Mouse (Mus musculus) neural tube, embryonic 12.5 days (tissue): ENCODE results near the gene Hpcal1. TPM values are rescaled to one million over a fixed set of nuclear protein-coding genes. Genes with fewer than 3 reads are reported as not detected.
A peak's percentile ranks its signal among the peaks of the same experiment; 100 is the strongest.
"Not testable (repeated sequence)": the region's sequence is repeated elsewhere in the genome, so short reads cannot be mapped to it uniquely, and the experiment has no call there.

Source experiments
- ATAC-seq: fragments of 200-750 bp; cut with Nextera tagmentation; 2 replicates; pipeline ENCODE4 v1.8.0; 2017; ENCODE audit warnings: low read depth, mild to moderate bottlenecking, moderate TSS enrichment, moderate library complexity; ENCODE audit not compliant: low FRiP score
- H3K27ac ChIP-seq: fragments of 300-500 bp; sonication (generic); 2 replicates; pipeline ENCODE4 v1.5.1; 2016
- H3K27me3 ChIP-seq: fragments of 300-500 bp; sonication (generic); replicated peaks from 2 replicates; pipeline ENCODE4 v1.6.1; 2016; ENCODE audit warnings: mild to moderate bottlenecking
- H3K36me3 ChIP-seq: fragments of 300-500 bp; sonication (generic); 2 replicates; pipeline ENCODE4 v1.6.1; 2016; ENCODE audit warnings: mild to moderate bottlenecking
- H3K4me1 ChIP-seq: fragments of 300-500 bp; sonication (generic); 2 replicates; pipeline ENCODE4 v1.6.1; 2016
- H3K4me2 ChIP-seq: fragments of 300-500 bp; sonication (generic); replicated peaks from 2 replicates; pipeline ENCODE4 v1.6.1; 2016; ENCODE audit warnings: mild to moderate bottlenecking
- H3K4me3 ChIP-seq: fragments of 300-500 bp; sonication (generic); 2 replicates; pipeline ENCODE4 v1.5.1; 2016
- H3K9ac ChIP-seq: fragments of 300-500 bp; sonication (generic); 2 replicates; pipeline ENCODE4 v1.6.1; 2016; ENCODE audit warnings: mild to moderate bottlenecking
- H3K9me3 ChIP-seq: fragments of 300-500 bp; sonication (generic); 2 replicates; pipeline ENCODE4 v1.6.1; 2016; ENCODE audit warnings: mild to moderate bottlenecking
- WGBS: fragments of 180-500 bp; shearing (Covaris S2); methylation state at CpG from one replicate; pipeline ENCODE4 v1.1.7; 2016; 5-methylcytosine and 5-hydroxymethylcytosine counted together
- polyA plus RNA-seq: library from polyadenylated mRNA; unstranded; fragments of >200 nt; fragmentation: Nextera tagmentation; extraction: Ambion mirVana; gene quantifications from 2 replicates; pipeline ENCODE4 v1.2.1, GENCODE M21; 2016

Hpcal1 gene
- polyA plus RNA-seq, 1 experiment from 2014 or later = 38.6 TPM

DNA sequence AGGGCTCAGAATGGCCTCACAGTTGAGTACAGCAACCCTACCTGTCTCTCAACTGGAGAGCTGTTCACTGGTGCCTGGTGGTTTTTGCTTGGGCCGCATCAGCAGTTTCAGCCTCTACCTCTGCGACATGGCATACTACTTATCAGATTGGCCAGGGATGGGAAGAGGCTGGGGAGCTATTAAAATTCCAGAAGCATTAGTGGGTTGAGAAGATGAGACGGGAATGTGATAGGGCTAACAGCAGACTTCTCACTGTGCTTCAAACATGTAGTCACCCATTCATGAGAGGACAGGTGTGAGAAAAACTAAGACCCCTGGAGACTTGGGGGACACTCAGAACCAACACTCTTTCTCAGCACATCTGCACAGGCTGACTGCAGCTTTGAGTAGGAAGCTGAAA is 59.1 kb downstream of the Hpcal1 start:
- 79% methylated on average over 3 of the region's 3 CpGs for WGBS
- Histone ChIP-seq H3K4me1 (peaks cover 23% of the 10 kb centered on the region), H3K9me3 (no peaks in the 10 kb centered on the region), H3K9ac (no peak overlapping the region), H3K4me3 (no peak overlapping the region), H3K27ac (no peak overlapping the region), H3K36me3 (no peaks in the 10 kb centered on the region), H3K27me3 (no peaks in the 10 kb centered on the region), H3K4me2 (no peak overlapping the region)
- no peak for ATAC-seq

DNA sequence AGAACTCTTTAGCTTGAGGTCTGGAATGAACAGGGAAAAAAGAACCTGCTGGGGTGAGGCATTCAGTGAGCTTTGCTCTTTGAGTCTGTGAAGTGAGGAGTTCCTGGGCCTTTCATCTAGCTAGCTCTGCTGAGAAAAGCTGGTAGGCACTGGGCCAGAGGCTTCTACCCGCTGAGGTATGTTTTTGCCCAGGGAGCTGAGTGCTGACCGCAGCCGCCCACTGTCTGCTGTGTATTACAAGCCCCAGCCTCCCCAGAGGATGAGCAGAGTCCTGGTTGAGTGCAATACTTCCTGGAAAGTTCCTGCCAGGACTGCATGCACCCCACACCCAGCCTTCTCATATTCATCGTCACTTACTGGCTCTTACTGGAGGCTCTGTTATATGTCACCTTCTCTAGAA is 59.8 kb downstream of the Hpcal1 start:
- WGBS = 83% methylated on average over 4 of the region's 4 CpGs
- Histone ChIP-seq H3K36me3 (no peaks in the 10 kb centered on the region), H3K4me1 (peaks cover 21% of the 10 kb centered on the region), H3K4me2 (no peak overlapping the region), H3K27ac (no peak overlapping the region), H3K9ac (no peak overlapping the region), H3K27me3 (no peaks in the 10 kb centered on the region), H3K9me3 (no peaks in the 10 kb centered on the region), H3K4me3 (no peak overlapping the region)
- ATAC-seq = no peak

DNA sequence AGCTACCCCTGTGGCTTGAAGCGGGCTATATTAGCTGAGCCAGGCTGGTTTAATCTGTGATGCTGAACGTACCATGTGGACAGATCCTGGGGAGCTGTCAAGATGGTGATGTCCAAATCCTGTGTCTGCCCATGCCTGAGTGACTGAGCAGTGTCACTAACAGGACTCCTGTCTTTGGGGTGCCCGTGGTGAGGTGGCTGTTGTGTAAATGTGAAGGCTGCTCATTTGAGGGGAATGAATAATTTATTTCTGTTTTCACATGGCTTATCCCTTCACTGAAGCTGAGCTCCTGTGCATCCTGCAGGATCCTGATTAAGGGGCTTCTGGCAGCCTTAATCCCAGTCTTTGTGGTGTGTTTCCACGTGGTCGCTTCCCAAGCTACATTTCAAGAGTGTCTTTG is 62.2 kb downstream of the Hpcal1 start:
- no peak overlapping the region for H3K9ac ChIP-seq
- H3K4me1 ChIP-seq = peaks cover under 1% of the 10 kb centered on the region; the same call in 1 of the 2 replicates
- H3K36me3 ChIP-seq = no peaks in the 10 kb centered on the region
- no peaks in the 10 kb centered on the region for H3K9me3 ChIP-seq
- H3K4me3 ChIP-seq = no peak overlapping the region
- 49% methylated on average over 5 of the region's 5 CpGs for WGBS
- H3K4me2 ChIP-seq = no peak overlapping the region
- ATAC-seq = peak; percentile 38; the same call in 1 of the 2 replicates
- H3K27me3 ChIP-seq = no peaks in the 10 kb centered on the region
- H3K27ac ChIP-seq = no peak overlapping the region

DNA sequence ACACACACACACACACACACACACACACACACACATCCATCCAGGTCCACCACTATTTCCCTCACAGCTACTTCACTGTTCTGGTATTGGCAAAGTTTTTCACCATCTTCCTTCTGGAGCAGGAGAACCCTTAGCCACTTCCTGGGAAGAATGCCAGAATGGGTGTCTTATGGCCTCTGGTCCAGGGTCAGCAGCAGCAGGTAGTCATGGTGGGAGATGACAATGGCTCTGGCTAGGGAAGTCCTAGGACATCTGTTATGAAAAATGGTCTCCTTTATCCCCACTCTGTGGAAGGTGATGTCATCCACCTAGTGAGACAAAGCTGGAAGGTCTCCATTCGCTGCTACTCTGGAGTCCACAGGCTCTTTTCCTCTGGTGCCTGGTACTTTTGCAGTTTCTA is 64.1 kb downstream of the Hpcal1 start:
- Histone ChIP-seq H3K27me3 (no peaks in the 10 kb centered on the region), H3K4me3 (no peak overlapping the region), H3K4me1 (no peaks in the 10 kb centered on the region; the same call in 1 of the 2 replicates), H3K27ac (no peak overlapping the region), H3K9me3 (no peaks in the 10 kb centered on the region), H3K9ac (no peak overlapping the region), H3K36me3 (no peaks in the 10 kb centered on the region), H3K4me2 (no peak overlapping the region)
- 87% methylated on average over 1 of the region's 1 CpGs for WGBS
- ATAC-seq = no peak

DNA sequence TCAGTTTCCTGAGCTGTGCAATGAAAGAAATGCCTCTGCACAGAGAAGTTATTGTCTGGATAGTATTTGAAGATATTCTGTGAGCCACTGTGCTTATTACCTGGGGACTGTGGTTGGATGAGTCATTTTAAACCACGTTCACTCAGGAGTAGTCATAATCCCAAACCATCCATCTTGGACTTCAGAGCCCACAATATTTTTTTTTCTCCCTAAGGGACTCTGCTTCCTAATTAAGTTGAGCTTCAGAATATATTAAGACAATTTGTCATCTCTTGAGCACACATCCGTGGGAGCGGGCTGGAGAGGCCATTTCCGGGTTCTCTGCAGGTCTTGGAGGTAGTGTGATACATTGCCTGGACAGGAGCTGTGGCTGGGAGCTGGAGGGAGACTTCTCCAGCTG is 66.2 kb downstream of the Hpcal1 start:
- H3K27me3 ChIP-seq = no peaks in the 10 kb centered on the region
- no peak overlapping the region for H3K4me2 ChIP-seq
- no peaks in the 10 kb centered on the region for H3K9me3 ChIP-seq
- 90% methylated on average over 4 of the region's 4 CpGs for WGBS
- no peaks in the 10 kb centered on the region for H3K36me3 ChIP-seq
- no peaks in the 10 kb centered on the region; the same call in 1 of the 2 replicates for H3K4me1 ChIP-seq
- ATAC-seq = no peak
- H3K4me3 ChIP-seq = no peak overlapping the region
- no peak overlapping the region for H3K9ac ChIP-seq
- H3K27ac ChIP-seq = no peak overlapping the region

DNA sequence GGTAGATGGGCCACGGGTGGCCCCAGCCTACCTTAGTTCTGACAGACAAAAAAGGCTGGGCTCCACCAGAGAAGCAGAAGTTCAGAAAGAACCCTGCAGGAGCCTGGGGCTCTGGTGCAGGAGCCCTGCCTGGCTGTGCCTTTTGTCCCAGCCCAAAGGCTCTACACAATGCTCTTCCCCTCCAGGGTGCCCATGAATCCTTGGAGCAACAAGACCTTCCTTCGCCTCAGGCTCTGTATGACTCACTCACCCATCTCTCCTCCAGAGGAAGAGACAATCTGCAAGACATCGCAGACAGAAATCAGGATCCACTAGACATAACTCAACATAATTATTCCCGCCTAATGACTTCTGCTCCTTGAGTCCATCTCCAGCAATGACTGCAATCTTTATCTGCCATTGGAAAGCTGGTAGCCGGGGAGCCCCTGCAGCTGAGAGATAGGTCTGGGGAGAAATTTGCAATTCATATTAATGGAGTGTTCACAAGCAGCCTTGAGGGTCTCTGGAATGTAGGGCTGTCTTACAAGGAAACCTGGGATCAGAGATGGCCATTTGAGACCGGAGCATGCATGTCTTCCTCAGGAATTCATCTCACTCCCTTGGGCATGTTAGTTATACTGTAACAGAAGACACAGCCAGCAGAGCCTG is 71.8 kb downstream of the Hpcal1 start:
- 62% methylated on average over 6 of the region's 6 CpGs for WGBS
- H3K4me3 ChIP-seq = no peak overlapping the region
- H3K27me3 ChIP-seq = no peaks in the 10 kb centered on the region
- ATAC-seq = no peak
- H3K9ac ChIP-seq = no peak overlapping the region
- H3K4me2 ChIP-seq = no peak overlapping the region
- no peaks in the 10 kb centered on the region for H3K9me3 ChIP-seq
- no peaks in the 10 kb centered on the region; the same call in 1 of the 2 replicates for H3K4me1 ChIP-seq
- no peak overlapping the region for H3K27ac ChIP-seq
- H3K36me3 ChIP-seq = no peaks in the 10 kb centered on the region

DNA sequence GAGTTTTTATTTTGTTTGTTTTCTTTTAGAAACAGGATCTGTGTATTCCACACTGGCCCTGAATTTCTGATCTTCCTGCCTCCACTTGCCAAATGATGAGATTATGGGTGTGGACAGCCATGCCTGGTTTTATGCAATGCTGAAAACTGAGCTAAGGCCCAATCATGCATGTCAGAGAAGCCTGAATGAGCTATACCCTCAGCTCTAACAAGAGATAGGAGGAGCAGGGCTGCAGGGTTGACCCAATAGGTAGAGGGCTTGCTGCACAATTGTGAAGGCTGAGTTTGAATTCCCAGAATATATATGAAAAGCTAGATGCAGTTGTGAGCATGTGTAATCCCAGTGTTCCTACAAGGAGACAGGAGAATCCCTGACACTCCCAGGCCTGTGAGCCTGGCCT is 72.4 kb downstream of the Hpcal1 start:
- Histone ChIP-seq H3K9ac (no peak overlapping the region), H3K4me3 (no peak overlapping the region), H3K36me3 (no peaks in the 10 kb centered on the region), H3K27ac (no peak overlapping the region), H3K9me3 (no peaks in the 10 kb centered on the region), H3K4me1 (no peaks in the 10 kb centered on the region; the same call in 1 of the 2 replicates), H3K27me3 (no peaks in the 10 kb centered on the region), H3K4me2 (no peak overlapping the region)
- ATAC-seq = no peak

DNA sequence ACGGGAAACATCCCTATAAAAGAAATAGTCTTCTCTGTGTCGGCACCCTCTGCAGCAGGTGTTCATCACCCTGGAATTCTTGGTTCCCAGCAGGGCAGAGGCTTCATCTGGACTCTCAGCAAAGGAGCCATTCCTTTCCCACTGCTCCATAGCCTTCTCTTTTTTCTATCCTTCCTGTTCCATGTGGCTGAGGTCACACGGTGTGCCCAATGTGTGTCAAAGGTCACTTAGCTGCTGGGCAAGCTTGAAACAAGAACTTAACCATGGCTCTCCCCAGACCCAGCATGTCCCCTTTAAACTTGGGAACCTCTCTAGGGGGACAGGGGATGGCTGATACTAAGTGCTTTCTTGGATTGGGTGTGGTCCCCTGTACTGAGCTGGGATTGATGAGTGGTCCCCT is 73.3 kb downstream of the Hpcal1 start:
- H3K27ac ChIP-seq = no peak overlapping the region
- H3K4me3 ChIP-seq = no peak overlapping the region
- no peak overlapping the region for H3K4me2 ChIP-seq
- H3K9me3 ChIP-seq = no peaks in the 10 kb centered on the region
- H3K27me3 ChIP-seq = no peaks in the 10 kb centered on the region
- no peak for ATAC-seq
- H3K9ac ChIP-seq = no peak overlapping the region
- no peaks in the 10 kb centered on the region for H3K36me3 ChIP-seq
- H3K4me1 ChIP-seq = no peaks in the 10 kb centered on the region; the same call in 1 of the 2 replicates
- WGBS = 73% methylated on average over 3 of the region's 3 CpGs

DNA sequence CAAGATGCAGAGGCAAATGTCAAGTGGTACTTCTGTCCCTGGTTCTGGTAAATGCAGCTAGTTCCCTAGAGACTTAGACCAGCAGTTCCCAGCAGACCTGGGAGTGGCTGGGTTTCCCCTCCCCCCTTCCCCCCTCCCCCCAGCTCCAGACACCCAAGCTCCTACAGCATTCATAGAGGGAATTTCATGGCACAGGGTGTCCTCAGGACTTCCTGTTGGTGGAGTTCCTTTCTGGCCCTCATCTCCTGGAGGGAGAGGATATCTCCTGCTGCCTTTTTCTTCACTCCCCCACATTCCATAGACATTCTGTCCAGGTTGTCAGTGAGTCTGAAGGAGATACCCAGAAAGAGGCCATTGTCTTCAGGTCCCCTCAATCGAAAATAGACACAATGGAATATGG is 76.9 kb downstream of the Hpcal1 start:
- ATAC-seq, H3K27ac ChIP-seq, H3K36me3 ChIP-seq, H3K9ac ChIP-seq, H3K9me3 ChIP-seq, H3K27me3 ChIP-seq, H3K4me1 ChIP-seq, H3K4me2 ChIP-seq, H3K4me3 ChIP-seq: not testable (repeated sequence)
- WGBS = 70% methylated on average over 1 of the region's 1 CpGs

DNA sequence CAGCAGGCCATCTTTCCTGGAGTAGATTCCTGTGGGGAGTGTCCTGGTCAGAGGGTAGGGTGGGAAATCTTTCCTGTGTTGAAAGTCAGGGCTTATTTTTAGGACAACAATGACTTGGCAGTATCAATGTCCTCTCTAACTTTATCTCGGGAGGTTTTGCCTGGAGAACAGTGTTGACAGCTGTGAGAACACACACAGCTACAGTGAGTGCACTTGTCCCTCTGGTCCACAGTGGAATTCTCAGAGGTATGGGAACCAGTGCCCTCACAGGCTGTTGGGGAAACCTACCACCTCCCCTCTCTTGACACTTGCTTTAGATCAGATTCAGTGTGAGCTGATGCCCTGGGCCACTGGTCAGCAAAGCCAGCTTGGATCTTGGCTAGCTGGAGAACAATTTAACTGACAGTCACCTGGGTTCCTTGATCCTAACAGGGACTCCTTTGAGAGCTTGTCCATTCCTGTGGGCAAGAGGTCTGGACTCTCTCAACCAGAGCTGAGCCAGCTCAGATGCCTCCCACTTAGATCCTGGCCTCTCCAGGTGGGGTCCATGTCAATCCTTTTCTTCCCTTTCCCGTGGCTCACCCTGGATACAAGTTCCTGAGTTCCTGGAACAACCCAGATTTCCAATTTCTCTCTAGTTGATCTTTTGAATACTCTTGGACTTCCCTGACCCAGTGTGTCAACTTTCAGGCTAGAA is 79.0 kb downstream of the Hpcal1 start:
- no peak overlapping the region for H3K27ac ChIP-seq
- no peak overlapping the region for H3K4me2 ChIP-seq
- H3K4me1 ChIP-seq = peaks cover 4% of the 10 kb centered on the region; the same call in 1 of the 2 replicates
- no peaks in the 10 kb centered on the region for H3K36me3 ChIP-seq
- no peak overlapping the region for H3K9ac ChIP-seq
- no peaks in the 10 kb centered on the region for H3K9me3 ChIP-seq
- no peak for ATAC-seq
- no peaks in the 10 kb centered on the region for H3K27me3 ChIP-seq
- WGBS = 84% methylated on average over 2 of the region's 2 CpGs
- H3K4me3 ChIP-seq = no peak overlapping the region

DNA sequence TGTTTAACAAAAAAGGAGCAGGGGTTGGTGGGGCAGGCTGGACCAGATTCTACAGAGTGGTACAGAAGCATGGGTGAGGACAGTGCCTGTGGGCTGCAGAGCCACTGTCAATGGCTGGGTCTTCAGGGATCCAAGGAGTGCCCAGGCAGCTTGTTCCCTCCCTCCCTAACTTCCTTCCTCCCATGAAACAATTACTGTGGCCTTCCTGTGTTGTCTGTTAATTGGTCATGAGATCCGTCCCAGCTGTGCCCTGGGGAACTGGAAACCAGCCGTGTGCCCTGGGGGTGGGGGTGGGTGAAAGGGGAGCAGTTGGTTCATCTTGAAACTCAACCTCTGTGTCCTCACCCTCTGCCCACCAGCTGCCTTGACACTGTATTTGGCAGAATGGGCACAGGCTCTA is 79.9 kb downstream of the Hpcal1 start:
- Histone ChIP-seq H3K4me2 (no peak overlapping the region), H3K4me3 (no peak overlapping the region), H3K27me3 (no peaks in the 10 kb centered on the region), H3K36me3 (no peaks in the 10 kb centered on the region), H3K27ac (no peak overlapping the region), H3K9me3 (no peaks in the 10 kb centered on the region), H3K9ac (no peak overlapping the region), H3K4me1 (peaks cover 4% of the 10 kb centered on the region; the same call in 1 of the 2 replicates)
- 24% methylated on average over 2 of the region's 2 CpGs for WGBS
- ATAC-seq = no peak

DNA sequence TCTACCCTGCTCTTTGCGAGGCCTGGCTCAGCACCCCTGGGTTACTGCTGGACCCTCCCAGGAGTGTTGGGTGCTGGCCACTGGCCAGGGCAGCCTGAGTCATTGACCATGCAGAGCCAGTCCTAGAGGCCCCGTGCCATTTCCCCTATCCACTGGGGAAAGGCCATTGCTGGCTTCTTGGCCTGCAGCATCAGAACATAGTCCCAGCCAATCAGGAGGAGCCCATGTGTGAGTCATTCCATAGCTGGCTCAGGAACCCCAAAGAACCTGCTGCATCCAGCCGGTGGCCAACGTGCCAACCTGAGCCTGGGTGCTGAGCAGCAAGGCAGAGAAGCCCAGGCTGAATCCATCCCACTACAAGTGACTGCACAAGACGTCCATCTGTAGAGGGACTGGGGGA is 83.1 kb downstream of the Hpcal1 start:
- H3K36me3 ChIP-seq, H3K27me3 ChIP-seq, H3K4me1 ChIP-seq, ATAC-seq, H3K4me3 ChIP-seq, H3K9ac ChIP-seq, H3K4me2 ChIP-seq, H3K9me3 ChIP-seq, H3K27ac ChIP-seq: not testable (repeated sequence)
- 94% methylated on average over 5 of the region's 5 CpGs for WGBS

DNA sequence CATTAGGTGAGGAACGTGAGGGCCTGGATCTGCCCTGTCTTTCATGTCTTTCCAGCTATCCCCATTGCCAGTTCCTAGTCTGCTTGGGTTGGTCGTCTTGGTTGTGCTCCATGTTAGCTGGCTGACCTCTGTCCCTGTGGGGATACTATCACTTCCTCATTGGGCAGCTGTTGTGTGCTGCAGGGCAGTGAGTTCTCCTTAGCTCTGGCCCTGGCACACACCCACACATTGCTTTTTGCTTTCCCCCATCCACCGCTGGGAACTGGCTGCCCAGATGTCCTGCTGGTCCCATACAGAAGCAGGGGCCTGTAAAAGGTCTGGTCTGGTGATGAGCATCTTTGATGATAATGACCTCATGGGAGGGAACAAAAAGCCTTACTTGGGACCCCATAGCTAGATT is 84.2 kb downstream of the Hpcal1 start:
- H3K9me3 ChIP-seq, H3K9ac ChIP-seq, H3K4me2 ChIP-seq, H3K27ac ChIP-seq, H3K4me3 ChIP-seq, ATAC-seq, H3K4me1 ChIP-seq, H3K36me3 ChIP-seq, H3K27me3 ChIP-seq: not testable (repeated sequence)
- WGBS = 55% methylated on average over 3 of the region's 3 CpGs
